Mouse (Mus musculus): ENCODE data around the gene Sel1l. TPM values are rescaled to one million over a fixed set of nuclear protein-coding genes. Genes with fewer than 3 reads are reported as not detected.

Sel1l gene
- polyA plus RNA-seq (2015; fragmentation: Nextera tagmentation; extraction: Ambion mirVana), result 86.7 and 92.9 TPM in 2 replicates

- under 1% methylated on average over 34 of the region's 35 CpGs for WGBS
- 0 out of 2 replicates have a peak, but pooled peaks cover 4% of the 10 kb centered on the region for H3K36me3 ChIP-seq
- H3K4me1 ChIP-seq, result peaks cover 13% of the 10 kb centered on the region
- no peaks in the 10 kb centered on the region for H3K9me3 ChIP-seq (replicated peaks)
- peak within 1 kb of the TSS; percentile 85 for H3K4me2 ChIP-seq
- no peaks in the 10 kb centered on the region for H3K27me3 ChIP-seq
- H3K27ac ChIP-seq, result peak within 1 kb of the TSS; percentile 79
- peak; percentile 100 for ATAC-seq (replicated peaks; ENCODE audit: low FRiP score)
- H3K9ac ChIP-seq, result peak within 1 kb of the TSS; percentile 90
- H3K4me3 ChIP-seq (replicated peaks), result peak within 1 kb of the TSS; percentile 94
Measured at GRCm38 (mm10) chr12:91849045-91849467, at the start of gene Sel1l. TSS of gene Sel1l (minus strand) at chr12:91849157.

GRCm38 (mm10) chr12:91892622-91893560 is 43.9 kb upstream of the Sel1l start:
- H3K27me3 ChIP-seq, result no peaks in the 10 kb centered on the region
- no peak overlapping the region for H3K4me3 ChIP-seq (replicated peaks)
- ATAC-seq (replicated peaks; ENCODE audit: low FRiP score), result no peak
- no peaks in the 10 kb centered on the region for H3K4me1 ChIP-seq
- no peak overlapping the region for H3K27ac ChIP-seq
- H3K36me3 ChIP-seq, result no peaks in the 10 kb centered on the region
- WGBS, result 76% methylated on average over 9 of the region's 9 CpGs
- H3K9me3 ChIP-seq (replicated peaks), result no peaks in the 10 kb centered on the region
- H3K9ac ChIP-seq, result no peak overlapping the region
- no peak overlapping the region for H3K4me2 ChIP-seq

GRCm38 (mm10) chr12:91880431-91880830 is 31.5 kb upstream of the Sel1l start:
- Histone ChIP-seq H3K27ac (no peak overlapping the region), H3K4me2 (no peak overlapping the region), H3K4me3 (replicated peaks) (no peak overlapping the region), H3K27me3 (no peaks in the 10 kb centered on the region), H3K36me3 (no peaks in the 10 kb centered on the region), H3K9ac (no peak overlapping the region), H3K4me1 (no peaks in the 10 kb centered on the region), H3K9me3 (replicated peaks) (no peaks in the 10 kb centered on the region)
- ATAC-seq (replicated peaks; ENCODE audit: low FRiP score), result no peak
- WGBS, result 73% methylated on average over 13 of the region's 13 CpGs

GRCm38 (mm10) chr12:91878912-91879250 is 29.9 kb upstream of the Sel1l start:
- Histone ChIP-seq H3K4me1 (no peaks in the 10 kb centered on the region), H3K36me3 (no peaks in the 10 kb centered on the region), H3K27me3 (no peaks in the 10 kb centered on the region), H3K9me3 (replicated peaks) (no peaks in the 10 kb centered on the region), H3K4me2 (no peak overlapping the region), H3K4me3 (replicated peaks) (no peak overlapping the region), H3K9ac (no peak overlapping the region), H3K27ac (no peak overlapping the region)
- WGBS, result 62% methylated on average over 8 of the region's 8 CpGs
- no peak for ATAC-seq (replicated peaks; ENCODE audit: low FRiP score)

GRCm38 (mm10) chr12:91878056-91878911 is 29.3 kb upstream of the Sel1l start:
- no peaks in the 10 kb centered on the region for H3K4me1 ChIP-seq
- no peak overlapping the region for H3K4me2 ChIP-seq
- no peak overlapping the region for H3K27ac ChIP-seq
- H3K4me3 ChIP-seq (replicated peaks), result no peak overlapping the region
- no peaks in the 10 kb centered on the region for H3K27me3 ChIP-seq
- no peak overlapping the region for H3K9ac ChIP-seq
- 71% methylated on average over 21 of the region's 21 CpGs for WGBS
- no peaks in the 10 kb centered on the region for H3K36me3 ChIP-seq
- H3K9me3 ChIP-seq (replicated peaks), result no peaks in the 10 kb centered on the region
- ATAC-seq (replicated peaks; ENCODE audit: low FRiP score), result no peak

- Histone ChIP-seq H3K36me3 (no peaks in the 10 kb centered on the region), H3K9ac (no peak overlapping the region), H3K9me3 (replicated peaks) (no peaks in the 10 kb centered on the region), H3K27me3 (no peaks in the 10 kb centered on the region), H3K4me3 (replicated peaks) (no peak overlapping the region), H3K27ac (no peak overlapping the region), H3K4me1 (no peaks in the 10 kb centered on the region), H3K4me2 (no peak overlapping the region)
- WGBS, result 50% methylated on average over 5 of the region's 5 CpGs
- no peak for ATAC-seq (replicated peaks; ENCODE audit: low FRiP score)
Measured at GRCm38 (mm10) chr12:91877646-91878045, 28.7 kb upstream of the Sel1l start.

- WGBS, result 95% methylated on average over 11 of the region's 11 CpGs
- Histone ChIP-seq H3K27ac (no peak overlapping the region), H3K4me3 (replicated peaks) (no peak overlapping the region)
Measured at GRCm38 (mm10) chr12:91870671-91871070, 21.7 kb upstream of the Sel1l start.

GRCm38 (mm10) chr12:91869352-91869751 is 20.4 kb upstream of the Sel1l start:
- Histone ChIP-seq H3K9ac (no peak overlapping the region), H3K36me3 (no peaks in the 10 kb centered on the region), H3K4me1 (no peaks in the 10 kb centered on the region), H3K4me2 (no peak overlapping the region), H3K9me3 (replicated peaks) (no peaks in the 10 kb centered on the region), H3K27ac (no peak overlapping the region), H3K4me3 (replicated peaks) (no peak overlapping the region), H3K27me3 (no peaks in the 10 kb centered on the region)
- no peak for ATAC-seq (replicated peaks; ENCODE audit: low FRiP score)
- WGBS, result 70% methylated on average over 4 of the region's 4 CpGs

More at GRCm38 (mm10) chr12:91870671-91871070, 21.7 kb upstream of the Sel1l start:
- H3K36me3 ChIP-seq, result no peaks in the 10 kb centered on the region
- H3K27me3 ChIP-seq, result no peaks in the 10 kb centered on the region
- no peak overlapping the region for H3K9ac ChIP-seq
- no peak overlapping the region for H3K4me2 ChIP-seq
- no peaks in the 10 kb centered on the region for H3K4me1 ChIP-seq
- ATAC-seq (replicated peaks; ENCODE audit: low FRiP score), result no peak
- no peaks in the 10 kb centered on the region for H3K9me3 ChIP-seq (replicated peaks)

- H3K4me3 ChIP-seq (replicated peaks), result no peak overlapping the region
- no peak overlapping the region for H3K4me2 ChIP-seq
- no peak overlapping the region for H3K9ac ChIP-seq
- no peaks in the 10 kb centered on the region for H3K36me3 ChIP-seq
- H3K9me3 ChIP-seq (replicated peaks), result no peaks in the 10 kb centered on the region
- 57% methylated on average over 8 of the region's 8 CpGs for WGBS
- no peaks in the 10 kb centered on the region for H3K4me1 ChIP-seq
- no peaks in the 10 kb centered on the region for H3K27me3 ChIP-seq
- ATAC-seq (replicated peaks; ENCODE audit: low FRiP score), result no peak
- no peak overlapping the region for H3K27ac ChIP-seq
Measured at GRCm38 (mm10) chr12:91854330-91854729, 5.4 kb upstream of the Sel1l start.

- Histone ChIP-seq H3K27ac (peak overlapping the region; percentile 79), H3K36me3 (0 out of 2 replicates have a peak, but pooled peaks cover 4% of the 10 kb centered on the region), H3K27me3 (no peaks in the 10 kb centered on the region), H3K4me2 (peak overlapping the region; percentile 85), H3K9ac (peak overlapping the region; percentile 90), H3K9me3 (replicated peaks) (no peaks in the 10 kb centered on the region), H3K4me3 (replicated peaks) (peak overlapping the region; percentile 94), H3K4me1 (peaks cover 13% of the 10 kb centered on the region)
- WGBS, result 3% methylated on average over 23 of the region's 33 CpGs
- ATAC-seq (replicated peaks; ENCODE audit: low FRiP score), result peak; percentile 76
Measured at GRCm38 (mm10) chr12:91848394-91849044, 438 bp downstream of the Sel1l start.

GRCm38 (mm10) chr12:91846038-91846437 is 2.9 kb downstream of the Sel1l start:
- peaks cover 23% of the 10 kb centered on the region for H3K36me3 ChIP-seq
- WGBS, result 88% methylated on average over 6 of the region's 6 CpGs
- H3K27ac ChIP-seq, result no peak overlapping the region
- H3K4me1 ChIP-seq, result peaks cover 13% of the 10 kb centered on the region
- H3K4me3 ChIP-seq (replicated peaks), result no peak overlapping the region
- H3K27me3 ChIP-seq, result no peaks in the 10 kb centered on the region
- no peak overlapping the region for H3K9ac ChIP-seq
- ATAC-seq (replicated peaks; ENCODE audit: low FRiP score), result no peak
- no peaks in the 10 kb centered on the region for H3K9me3 ChIP-seq (replicated peaks)
- no peak overlapping the region for H3K4me2 ChIP-seq

Measured in kidney, embryonic 15.5 days (tissue).